Mouse (Mus musculus): ENCODE measurements around the gene Asf1b. TPM values are rescaled to one million over a fixed set of nuclear protein-coding genes. Genes with fewer than 3 reads are reported as not detected.

Gene Asf1b
- 114 and 126 TPM in 2 replicates for polyA plus RNA-seq (2015; fragmentation: Nextera tagmentation; extraction: Ambion mirVana)

DNA sequence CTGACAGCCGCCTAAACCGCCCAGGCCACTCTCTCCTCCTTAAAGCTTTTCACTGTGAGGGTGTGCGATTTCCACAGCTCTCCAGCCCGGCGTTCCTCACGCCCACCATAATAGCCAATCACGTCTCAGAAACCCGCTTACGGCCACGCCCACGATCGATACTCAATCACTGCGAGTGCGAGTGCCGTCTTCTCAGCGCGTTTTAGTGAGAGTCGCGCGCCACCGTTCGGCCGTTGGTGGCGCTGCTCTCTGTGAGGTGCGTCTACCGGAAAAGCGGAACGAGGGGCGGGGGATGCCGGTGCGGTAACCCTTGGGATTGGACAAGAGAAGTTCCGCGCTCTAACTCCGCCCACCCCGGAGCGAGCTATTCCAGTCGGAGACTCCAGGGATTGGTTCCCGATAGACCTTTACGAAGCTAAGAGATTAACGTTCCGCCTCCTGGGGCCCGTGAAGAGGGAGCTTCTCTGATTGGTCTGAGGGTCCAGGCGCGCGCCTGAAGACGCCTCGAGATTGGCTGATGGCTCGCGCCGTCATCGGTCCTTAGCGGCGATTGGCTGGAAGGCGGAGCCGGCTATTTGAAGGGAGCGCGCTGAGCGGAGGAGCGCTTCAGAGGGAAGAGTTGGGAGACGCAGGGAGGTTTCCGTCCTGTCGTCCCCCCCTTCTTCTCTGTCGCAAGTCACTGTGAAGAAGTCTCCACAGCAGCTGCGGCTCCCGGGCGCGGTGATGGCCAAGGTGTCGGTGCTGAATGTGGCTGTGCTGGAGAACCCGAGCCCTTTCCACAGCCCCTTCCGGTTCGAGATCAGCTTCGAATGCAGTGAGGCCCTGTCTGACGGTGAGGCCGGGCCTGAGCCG, at the start of gene Asf1b, which contains the start of gene Gm10644:
Gene Asf1b, plus strand, starts transcription at position 402 of the 852 bp plus-strand sequence.
Gene Gm10644, minus strand, starts transcription at position 100 of the 852 bp plus-strand sequence.
- Histone ChIP-seq H3K4me1 (replicated peaks) (peaks cover 30% of the 10 kb centered on the region), H3K9ac (peak within 1 kb of the TSS; percentile 92), H3K27me3 (no peaks in the 10 kb centered on the region), H3K4me2 (peak within 1 kb of the TSS; percentile 92), H3K36me3 (peaks cover 19% of the 10 kb centered on the region), H3K4me3 (replicated peaks) (peak within 1 kb of the TSS; percentile 94), H3K27ac (peak within 1 kb of the TSS; percentile 83), H3K9me3 (replicated peaks) (no peaks in the 10 kb centered on the region)
- WGBS (ENCODE audit: insufficient replicate concordance) = under 1% methylated on average over 75 of the region's 75 CpGs
- ATAC-seq (ENCODE audit: low read depth) (peak; percentile 98), DNase-seq (peak; percentile 98)

DNA sequence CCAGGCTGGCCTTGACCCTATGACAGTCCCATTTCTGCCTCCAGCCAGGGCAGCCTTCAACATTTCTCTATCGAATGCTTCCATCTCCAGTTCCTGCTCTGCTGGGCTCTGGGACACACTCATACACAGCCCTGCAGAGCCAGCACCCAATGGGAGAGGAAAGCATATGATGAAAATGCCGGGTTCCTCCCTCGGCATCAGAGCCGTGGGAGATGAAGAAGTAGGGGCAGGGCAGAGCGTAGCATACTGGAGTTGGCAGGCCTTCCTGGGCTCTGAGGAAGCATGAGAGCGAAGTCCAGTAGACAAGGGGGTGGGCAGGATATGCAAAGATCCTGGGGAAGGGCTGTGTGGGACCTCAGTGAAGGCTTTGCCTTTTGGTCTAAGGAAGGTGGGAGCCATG, 46.7 kb upstream of the Asf1b start:
- 63% methylated on average over 6 of the region's 6 CpGs for WGBS (ENCODE audit: insufficient replicate concordance)

GRCm38 (mm10) chr8:83909311-83909710, 46.0 kb upstream of the Asf1b start:
- Histone ChIP-seq H3K36me3 (no peaks in the 10 kb centered on the region), H3K27ac (no peak overlapping the region), H3K4me2 (no peak overlapping the region), H3K27me3 (no peaks in the 10 kb centered on the region), H3K9me3 (replicated peaks) (no peaks in the 10 kb centered on the region), H3K9ac (no peak overlapping the region), H3K4me3 (replicated peaks) (no peak overlapping the region), H3K4me1 (replicated peaks) (peaks cover 49% of the 10 kb centered on the region)
- ATAC-seq (ENCODE audit: low read depth) (no peak), DNase-seq (no peak)
- WGBS (ENCODE audit: insufficient replicate concordance) = 57% methylated on average over 8 of the region's 8 CpGs

More for the DNA sequence above, 46.7 kb upstream of the Asf1b start:
- Histone ChIP-seq H3K9me3 (replicated peaks) (no peaks in the 10 kb centered on the region), H3K27ac (no peak overlapping the region), H3K36me3 (no peaks in the 10 kb centered on the region), H3K9ac (no peak overlapping the region), H3K27me3 (no peaks in the 10 kb centered on the region), H3K4me1 (replicated peaks) (peaks cover 49% of the 10 kb centered on the region), H3K4me2 (no peak overlapping the region), H3K4me3 (replicated peaks) (no peak overlapping the region)
- ATAC-seq (ENCODE audit: low read depth) (no peak), DNase-seq (no peak)

DNA sequence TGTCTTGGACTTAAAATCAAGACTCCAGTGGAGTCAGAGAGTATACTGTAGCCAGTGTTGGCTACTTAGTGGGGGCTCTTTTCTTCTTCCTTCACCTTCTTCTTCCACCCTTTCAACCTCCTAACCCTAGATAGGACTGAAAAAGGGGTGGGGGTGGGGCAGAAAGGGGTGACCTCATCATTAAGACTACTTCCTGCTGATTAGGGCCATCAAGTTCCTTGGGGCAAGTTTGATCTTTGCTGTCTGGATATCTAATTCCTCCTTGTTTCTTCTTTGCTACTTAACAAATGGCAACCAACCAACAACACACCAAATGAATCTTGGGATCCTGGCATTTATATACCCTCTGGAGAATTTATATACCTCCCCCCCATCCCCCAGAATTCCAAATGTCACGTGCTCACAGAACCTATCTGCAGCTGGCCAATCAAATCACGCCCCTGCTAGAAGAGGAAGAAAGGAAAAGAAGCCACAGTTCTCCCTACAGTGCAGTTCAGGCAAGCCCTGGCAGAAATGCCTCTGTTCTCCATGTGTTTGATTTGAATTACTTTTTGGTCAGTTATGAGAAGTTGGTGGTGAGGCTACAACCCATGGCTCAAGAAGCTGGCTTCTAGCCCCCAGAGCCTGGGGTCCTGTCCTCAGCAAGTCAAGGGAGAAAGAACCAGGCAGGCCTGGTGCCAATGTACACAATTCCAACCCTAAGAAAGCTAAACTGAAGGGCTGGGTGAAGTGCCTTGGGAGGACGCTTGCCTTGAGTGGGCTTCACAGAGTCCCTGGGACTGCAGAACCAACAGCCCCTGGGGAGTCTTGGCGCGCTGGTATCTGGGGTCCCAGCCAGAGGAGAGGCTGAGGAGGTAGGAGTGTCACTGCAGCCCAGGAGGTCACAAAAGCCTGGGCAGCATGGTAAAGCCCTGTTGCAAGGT, 43.2 kb upstream of the Asf1b start:
- 58% methylated on average over 5 of the region's 5 CpGs for WGBS (ENCODE audit: insufficient replicate concordance)
- peaks cover 47% of the 10 kb centered on the region for H3K4me1 ChIP-seq (replicated peaks)
- no peaks in the 10 kb centered on the region for H3K27me3 ChIP-seq
- ATAC-seq (ENCODE audit: low read depth) = no peak
- H3K4me3 ChIP-seq (replicated peaks) = no peak overlapping the region
- no peak for DNase-seq
- H3K36me3 ChIP-seq = no peaks in the 10 kb centered on the region
- H3K4me2 ChIP-seq = no peak overlapping the region
- H3K9me3 ChIP-seq (replicated peaks) = no peaks in the 10 kb centered on the region
- H3K27ac ChIP-seq = 0 out of 2 replicates have a peak overlapping the region, but pooled peaks have one; percentile 20
- H3K9ac ChIP-seq = no peak overlapping the region

- peak; percentile 51 for ATAC-seq (ENCODE audit: low read depth)
- Histone ChIP-seq H3K27me3 (no peaks in the 10 kb centered on the region), H3K9ac (no peak overlapping the region), H3K4me3 (replicated peaks) (no peak overlapping the region), H3K4me2 (no peak overlapping the region), H3K36me3 (no peaks in the 10 kb centered on the region), H3K9me3 (replicated peaks) (no peaks in the 10 kb centered on the region), H3K4me1 (replicated peaks) (peaks cover 60% of the 10 kb centered on the region), H3K27ac (no peak overlapping the region)
- WGBS (ENCODE audit: insufficient replicate concordance) = 27% methylated on average over 3 of the region's 3 CpGs
- DNase-seq = no peak
Observed at GRCm38 (mm10) chr8:83914232-83914631, 41.1 kb upstream of the Asf1b start.

GRCm38 (mm10) chr8:83914860-83915259, 40.4 kb upstream of the Asf1b start:
- Histone ChIP-seq H3K4me2 (no peak overlapping the region), H3K4me3 (replicated peaks) (no peak overlapping the region), H3K9ac (no peak overlapping the region), H3K9me3 (replicated peaks) (no peaks in the 10 kb centered on the region), H3K36me3 (no peaks in the 10 kb centered on the region), H3K27ac (no peak overlapping the region), H3K4me1 (replicated peaks) (peaks cover 62% of the 10 kb centered on the region), H3K27me3 (no peaks in the 10 kb centered on the region)
- WGBS (ENCODE audit: insufficient replicate concordance) = 29% methylated on average over 5 of the region's 5 CpGs
- no peak for DNase-seq
- peak; percentile 27; the same call in 1 of the 2 replicates for ATAC-seq (ENCODE audit: low read depth)

- Histone ChIP-seq H3K36me3 (no peaks in the 10 kb centered on the region; the same call in 1 of the 2 replicates), H3K27me3 (no peaks in the 10 kb centered on the region), H3K9ac (no peak overlapping the region), H3K4me2 (no peak overlapping the region), H3K4me3 (replicated peaks) (no peak overlapping the region), H3K4me1 (replicated peaks) (peaks cover 62% of the 10 kb centered on the region), H3K27ac (no peak overlapping the region), H3K9me3 (replicated peaks) (no peaks in the 10 kb centered on the region)
- ATAC-seq (ENCODE audit: low read depth) = no peak
- WGBS (ENCODE audit: insufficient replicate concordance) = 49% methylated on average over 5 of the region's 5 CpGs
- DNase-seq = no peak
Observed at GRCm38 (mm10) chr8:83916015-83916414, 39.3 kb upstream of the Asf1b start.

- Histone ChIP-seq H3K9me3 (replicated peaks) (no peaks in the 10 kb centered on the region), H3K9ac (no peak overlapping the region), H3K27me3 (no peaks in the 10 kb centered on the region), H3K27ac (no peak overlapping the region), H3K4me2 (no peak overlapping the region), H3K36me3 (no peaks in the 10 kb centered on the region; the same call in 1 of the 2 replicates), H3K4me3 (replicated peaks) (no peak overlapping the region), H3K4me1 (replicated peaks) (peaks cover 53% of the 10 kb centered on the region)
- no peak for DNase-seq
- no peak for ATAC-seq (ENCODE audit: low read depth)
- WGBS (ENCODE audit: insufficient replicate concordance) = 58% methylated on average over 6 of the region's 6 CpGs
Observed at GRCm38 (mm10) chr8:83917566-83917965, 37.7 kb upstream of the Asf1b start.

- H3K27me3 ChIP-seq = no peaks in the 10 kb centered on the region
- no peak overlapping the region for H3K4me2 ChIP-seq
- peaks cover 11% of the 10 kb centered on the region for H3K36me3 ChIP-seq
- peak; percentile 41 for DNase-seq
- H3K27ac ChIP-seq = no peak overlapping the region
- peaks cover 30% of the 10 kb centered on the region for H3K4me1 ChIP-seq (replicated peaks)
- no peak overlapping the region for H3K9ac ChIP-seq
- no peaks in the 10 kb centered on the region for H3K9me3 ChIP-seq (replicated peaks)
- H3K4me3 ChIP-seq (replicated peaks) = no peak overlapping the region
- no peak for ATAC-seq (ENCODE audit: low read depth)
- 51% methylated on average over 3 of the region's 3 CpGs for whole genome bisulfite sequencing (ENCODE audit: insufficient replicate concordance)
Observed at GRCm38 (mm10) chr8:83921558-83921957, 33.7 kb upstream of the Asf1b start.

- H3K9ac ChIP-seq = no peak overlapping the region
- 73% methylated on average over 8 of the region's 8 CpGs for WGBS (ENCODE audit: insufficient replicate concordance)
- H3K4me3 ChIP-seq (replicated peaks) = no peak overlapping the region
- peaks cover 20% of the 10 kb centered on the region for H3K4me1 ChIP-seq (replicated peaks)
- H3K27me3 ChIP-seq = no peaks in the 10 kb centered on the region
- ATAC-seq (ENCODE audit: low read depth) = no peak
- no peak for DNase-seq
- peaks cover 11% of the 10 kb centered on the region for H3K36me3 ChIP-seq
- no peaks in the 10 kb centered on the region for H3K9me3 ChIP-seq (replicated peaks)
- no peak overlapping the region for H3K4me2 ChIP-seq
- no peak overlapping the region for H3K27ac ChIP-seq
Observed at GRCm38 (mm10) chr8:83922727-83923126, 32.6 kb upstream of the Asf1b start.

DNA sequence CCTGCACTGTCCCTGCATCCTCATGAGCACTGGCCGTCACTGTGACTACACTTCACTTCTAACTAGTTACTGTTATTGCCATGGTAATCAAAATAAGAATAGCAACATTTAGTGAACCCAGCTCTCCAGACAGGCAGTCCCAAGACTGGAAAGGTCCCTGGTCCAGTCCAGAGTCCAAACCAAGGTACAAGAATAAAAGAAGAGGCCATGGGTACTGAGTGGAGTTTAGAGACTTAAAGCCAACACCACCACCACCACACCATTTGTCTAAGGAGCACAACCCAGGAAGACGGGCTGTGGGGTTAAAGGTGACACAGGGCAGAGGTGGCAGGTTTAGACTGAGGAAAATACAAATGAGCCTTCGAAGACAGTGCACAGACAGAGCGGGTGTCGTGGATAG, 30.7 kb upstream of the Asf1b start:
- no peak overlapping the region for H3K9ac ChIP-seq
- no peak for ATAC-seq (ENCODE audit: low read depth)
- H3K27ac ChIP-seq = no peak overlapping the region
- H3K27me3 ChIP-seq = no peaks in the 10 kb centered on the region
- 79% methylated on average over 5 of the region's 5 CpGs for WGBS (ENCODE audit: insufficient replicate concordance)
- no peak overlapping the region for H3K4me3 ChIP-seq (replicated peaks)
- H3K4me1 ChIP-seq (replicated peaks) = peaks cover 2% of the 10 kb centered on the region
- no peaks in the 10 kb centered on the region for H3K9me3 ChIP-seq (replicated peaks)
- H3K36me3 ChIP-seq = peaks cover 14% of the 10 kb centered on the region
- DNase-seq = no peak
- H3K4me2 ChIP-seq = no peak overlapping the region

All from liver, embryonic 13.5 days (tissue).